Mouse (Mus musculus): Measurements from ENCODE around the gene Scgn.

GRCm38 (mm10) chr13:23971870-23972269 is 19.1 kb downstream of the Scgn start:
- TF ChIP-seq CTCF (IDR thresholded peaks at IDR 0.05) = no peak
- TF ChIP-seq EP300 (IDR thresholded peaks at IDR 0.05) = no peak

Measured in lung, postnatal 0 days (tissue).